Mouse (Mus musculus) myocyte (in vitro differentiated cells): ENCODE results near the gene Ssr3. TPM values are rescaled to one million over a fixed set of nuclear protein-coding genes. Genes with fewer than 3 reads are reported as not detected.

Experiments used
- H3K27me3 ChIP-seq: one replicate; pipeline ENCODE4 v1.6.1; 2011; ENCODE audit not compliant: control insufficient read depth, insufficient read depth, insufficient read length
- H3K36me3 ChIP-seq: one replicate; pipeline ENCODE4 v1.6.1; 2011; ENCODE audit not compliant: control insufficient read depth, insufficient read depth
- H3K4me2 ChIP-seq: one replicate; pipeline ENCODE4 v1.6.1; 2011; ENCODE audit warnings: low read depth, control low read depth
- H3K4me3 ChIP-seq: one replicate; pipeline ENCODE4 v1.5.1; 2011; ENCODE audit warnings: mild to moderate bottlenecking, control low read depth, moderate library complexity
- H3K79me2 ChIP-seq: one replicate; pipeline ENCODE4 v1.6.1; 2011; ENCODE audit not compliant: control insufficient read depth, insufficient read depth
- H3ac ChIP-seq: one replicate; pipeline ENCODE4 v1.6.1; 2011; ENCODE audit not compliant: control insufficient read depth, insufficient read length
- CEBPB ChIP-seq: IDR thresholded peaks from 2 replicates; pipeline ENCODE4 v1.6.1; 2011; ENCODE audit warnings: mild to moderate bottlenecking, moderate library complexity; ENCODE audit not compliant: poor library complexity, insufficient read depth, severe bottlenecking
- E2F4 ChIP-seq: IDR thresholded peaks from one replicate; pipeline ENCODE4 v1.6.1; 2011; ENCODE audit warnings: mild to moderate bottlenecking, control low read depth, moderate library complexity; ENCODE audit not compliant: insufficient read depth
- MAX ChIP-seq: IDR thresholded peaks from one replicate; pipeline ENCODE4 v1.6.1; 2011; ENCODE audit warnings: low read depth, mild to moderate bottlenecking, control low read depth
- MYOD1 ChIP-seq, 3 experiments: IDR thresholded peaks; one replicate each; pipeline ENCODE4 v1.6.1; 2011; ENCODE audit warnings: control low read depth in 2 of 3, low read depth in 2 of 3, mild to moderate bottlenecking in 2 of 3, moderate library complexity in 1 of 3; ENCODE audit not compliant: insufficient read length in 2 of 3, control insufficient read depth in 1 of 3
- MYOG ChIP-seq, 3 experiments: IDR thresholded peaks; one replicate each; pipeline ENCODE4 v1.6.1; 2011; ENCODE audit warnings: control low read depth in 2 of 3, low read depth in 2 of 3, mild to moderate bottlenecking in 2 of 3; ENCODE audit not compliant: insufficient read length in 2 of 3, control insufficient read depth in 1 of 3, insufficient read depth in 1 of 3
- POLR2A ChIP-seq: IDR thresholded peaks from one replicate; pipeline ENCODE4 v1.6.1; 2011; ENCODE audit warnings: low read depth, mild to moderate bottlenecking, control low read depth, moderate library complexity; ENCODE audit not compliant: insufficient read length
- POLR2AphosphoS2 ChIP-seq: IDR thresholded peaks from one replicate; pipeline ENCODE4 v1.6.1; 2011; ENCODE audit warnings: low read depth, control low read depth; ENCODE audit not compliant: insufficient read length
- REST ChIP-seq: IDR thresholded peaks from one replicate; pipeline ENCODE4 v1.6.1; 2011; ENCODE audit warnings: mild to moderate bottlenecking, control low read depth, moderate library complexity; ENCODE audit not compliant: insufficient read depth, insufficient read length
- SRF ChIP-seq: IDR thresholded peaks from one replicate; pipeline ENCODE4 v1.6.1; 2011; ENCODE audit warnings: low read depth; ENCODE audit not compliant: control insufficient read depth, insufficient read length
- TCF12 ChIP-seq: IDR thresholded peaks from one replicate; pipeline ENCODE4 v1.6.1; 2011; ENCODE audit warnings: mild to moderate bottlenecking, control low read depth; ENCODE audit not compliant: poor library complexity, insufficient read depth, severe bottlenecking
- TCF3 ChIP-seq: IDR thresholded peaks from one replicate; pipeline ENCODE4 v1.6.1; 2011; ENCODE audit warnings: low read depth, control low read depth; ENCODE audit not compliant: insufficient read length
- USF1 ChIP-seq: IDR thresholded peaks from one replicate; pipeline ENCODE4 v1.6.1; 2011; ENCODE audit warnings: low read depth, mild to moderate bottlenecking, control low read depth, moderate library complexity
- polyA plus RNA-seq: library from polyadenylated mRNA; unstranded; fragments of >200 nt; fragmentation: generic; extraction: Trizol; gene quantifications from one replicate; pipeline ENCODE4 v1.2.1, GENCODE M21; 2012; ENCODE audit warnings: missing spikeins

Gene Ssr3
- polyA plus RNA-seq, 1 experiment: 76.8 TPM

- no peak overlapping the region for H3ac ChIP-seq
- H3K4me2 ChIP-seq: no peak overlapping the region
- H3K4me3 ChIP-seq: no peak overlapping the region
- peaks cover 56% of the 10 kb centered on the region for H3K79me2 ChIP-seq
- no peak for TF ChIP-seq MAX
- no peak for TF ChIP-seq POLR2A
- no peak for TF ChIP-seq SRF
- TF ChIP-seq MYOD1 (IDR thresholded peaks at IDR 0.05; ENCODE audit: control insufficient read depth in 1 of 3, insufficient read length in 2 of 3, low read depth in 2 of 3): no peak
- TF ChIP-seq MYOG (IDR thresholded peaks at IDR 0.05; ENCODE audit: control insufficient read depth in 1 of 3, insufficient read depth in 1 of 3, insufficient read length in 2 of 3, low read depth in 2 of 3): no peak
- TF ChIP-seq TCF12: no peak
- TF ChIP-seq USF1: no peak
- no peak for TF ChIP-seq E2F4
- peaks cover 82% of the 10 kb centered on the region for H3K36me3 ChIP-seq
- H3K27me3 ChIP-seq: no peaks in the 10 kb centered on the region
Measured at GRCm38 (mm10) chr3:65385771-65386170, 6.7 kb downstream of the Ssr3 start.

- H3K79me2 ChIP-seq: peaks cover 42% of the 10 kb centered on the region
- H3K36me3 ChIP-seq: peaks cover 92% of the 10 kb centered on the region
- no peak overlapping the region for H3K4me3 ChIP-seq
- no peaks in the 10 kb centered on the region for H3K27me3 ChIP-seq
- TF ChIP-seq TCF3 (no peak), REST (no peak), MYOG (IDR thresholded peaks at IDR 0.05; ENCODE audit: control insufficient read depth in 1 of 3, insufficient read depth in 1 of 3, insufficient read length in 2 of 3, low read depth in 2 of 3) (no peak), E2F4 (no peak), TCF12 (no peak), MAX (no peak), POLR2AphosphoS2 (no peak), USF1 (no peak), POLR2A (no peak), SRF (no peak), MYOD1 (IDR thresholded peaks at IDR 0.05; ENCODE audit: control insufficient read depth in 1 of 3, insufficient read length in 2 of 3, low read depth in 2 of 3) (no peak), CEBPB (no peak)
- no peak overlapping the region for H3ac ChIP-seq
- H3K4me2 ChIP-seq: no peak overlapping the region
Measured at GRCm38 (mm10) chr3:65384431-65384830, 8.0 kb downstream of the Ssr3 start.

GRCm38 (mm10) chr3:65381094-65381493 lies 11.3 kb downstream of the Ssr3 start:
- TF ChIP-seq POLR2AphosphoS2 (no peak), MYOG (IDR thresholded peaks at IDR 0.05; ENCODE audit: control insufficient read depth in 1 of 3, insufficient read depth in 1 of 3, insufficient read length in 2 of 3, low read depth in 2 of 3) (peak in 1 of 3 experiments; percentile 21)
- Histone ChIP-seq H3ac (no peak overlapping the region), H3K4me2 (no peak overlapping the region), H3K27me3 (no peaks in the 10 kb centered on the region), H3K4me3 (no peak overlapping the region), H3K36me3 (peaks cover 80% of the 10 kb centered on the region), H3K79me2 (peaks cover 29% of the 10 kb centered on the region)

- no peak overlapping the region for H3K4me2 ChIP-seq
- H3K36me3 ChIP-seq: peaks cover 74% of the 10 kb centered on the region
- no peak overlapping the region for H3ac ChIP-seq
- H3K79me2 ChIP-seq: peaks cover 18% of the 10 kb centered on the region
- H3K27me3 ChIP-seq: no peaks in the 10 kb centered on the region
- H3K4me3 ChIP-seq: no peak overlapping the region
- TF ChIP-seq POLR2AphosphoS2 (no peak), REST (no peak), MYOD1 (IDR thresholded peaks at IDR 0.05; ENCODE audit: control insufficient read depth in 1 of 3, insufficient read length in 2 of 3, low read depth in 2 of 3) (no peak), SRF (no peak), TCF12 (no peak), E2F4 (no peak), CEBPB (no peak), MYOG (IDR thresholded peaks at IDR 0.05; ENCODE audit: control insufficient read depth in 1 of 3, insufficient read depth in 1 of 3, insufficient read length in 2 of 3, low read depth in 2 of 3) (no peak), TCF3 (no peak), POLR2A (no peak), MAX (no peak), USF1 (no peak)
Measured at GRCm38 (mm10) chr3:65379884-65380539, 12.4 kb downstream of the Ssr3 start.

GRCm38 (mm10) chr3:65378724-65379123 lies 13.7 kb downstream of the Ssr3 start:
- H3K4me2 ChIP-seq: no peak overlapping the region
- no peak overlapping the region for H3K4me3 ChIP-seq
- no peaks in the 10 kb centered on the region for H3K27me3 ChIP-seq
- peaks cover 61% of the 10 kb centered on the region for H3K36me3 ChIP-seq
- TF ChIP-seq REST (no peak), CEBPB (no peak), SRF (no peak), USF1 (no peak), TCF12 (no peak), POLR2AphosphoS2 (no peak), TCF3 (no peak), MAX (no peak), MYOG (IDR thresholded peaks at IDR 0.05; ENCODE audit: control insufficient read depth in 1 of 3, insufficient read depth in 1 of 3, insufficient read length in 2 of 3, low read depth in 2 of 3) (no peak), POLR2A (no peak), E2F4 (no peak), MYOD1 (IDR thresholded peaks at IDR 0.05; ENCODE audit: control insufficient read depth in 1 of 3, insufficient read length in 2 of 3, low read depth in 2 of 3) (no peak)
- peaks cover 9% of the 10 kb centered on the region for H3K79me2 ChIP-seq
- H3ac ChIP-seq: no peak overlapping the region
